Mouse (Mus musculus) right cerebral cortex, postnatal 10 days (tissue): Measurements from ENCODE around the gene Nek6.

Experiments
- DNase-seq, 2 experiments: peaks; one replicate each; pipeline ENCODE4 v3.0.0; 2021; ENCODE audit warnings: low spot score in 2 of 2

The Nek6 gene

DNA sequence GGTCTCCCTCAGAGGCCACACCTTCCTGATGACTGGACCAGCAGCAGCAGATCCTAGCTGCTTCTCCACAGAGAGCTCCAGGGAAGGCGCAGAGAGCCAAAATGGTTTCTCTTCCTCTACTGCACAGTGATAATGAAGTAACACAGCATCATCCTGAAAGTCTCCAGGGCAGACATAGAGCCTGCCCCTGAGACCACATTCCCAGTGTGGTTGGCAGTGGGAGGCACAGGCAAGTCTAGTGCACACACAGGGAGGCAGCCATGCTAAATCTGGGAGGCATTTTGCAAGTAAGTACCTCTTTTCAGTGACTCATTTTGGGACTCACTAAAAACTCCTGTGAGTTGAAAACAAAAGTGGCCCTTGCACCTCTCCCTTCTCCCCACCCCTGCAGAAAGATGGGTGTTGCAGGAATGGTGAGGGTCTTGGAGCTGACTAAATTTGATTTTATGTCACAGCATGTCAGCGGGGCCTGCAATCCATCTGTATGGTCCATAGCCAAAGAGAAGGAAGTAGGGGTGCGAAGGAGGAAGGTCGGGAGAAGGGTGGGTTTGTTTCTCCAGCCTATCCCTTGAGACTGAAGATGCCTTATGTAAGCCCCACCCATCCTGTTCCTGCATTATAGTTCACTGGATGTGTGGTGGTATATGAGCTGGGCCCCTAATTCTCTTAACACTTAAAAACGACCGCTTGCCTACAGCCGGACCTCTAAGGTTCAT lies 2.3 kb upstream of the Nek6 start:
- DNase-seq, result no peak

DNA sequence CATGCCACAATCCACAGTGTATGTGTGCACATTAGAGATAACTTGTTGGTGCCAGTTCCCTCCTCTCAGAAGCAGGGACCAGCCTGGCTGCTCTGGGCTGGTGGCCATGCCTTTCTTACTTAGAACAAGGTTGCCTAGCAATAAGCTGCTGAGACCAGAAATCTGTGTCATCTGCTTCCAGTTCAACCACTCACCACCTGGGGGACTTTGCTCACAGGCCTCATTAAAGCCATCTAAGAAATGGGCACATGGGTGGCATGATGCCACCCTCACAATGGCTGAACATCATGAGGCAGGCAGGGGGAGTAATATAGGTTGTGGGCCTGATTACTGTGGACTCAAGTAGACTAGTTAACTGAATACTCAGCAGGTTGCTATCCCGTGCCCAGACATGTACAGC lies 1.3 kb upstream of the Nek6 start:
- DNase-seq, result peak; percentile 74 to 88

DNA sequence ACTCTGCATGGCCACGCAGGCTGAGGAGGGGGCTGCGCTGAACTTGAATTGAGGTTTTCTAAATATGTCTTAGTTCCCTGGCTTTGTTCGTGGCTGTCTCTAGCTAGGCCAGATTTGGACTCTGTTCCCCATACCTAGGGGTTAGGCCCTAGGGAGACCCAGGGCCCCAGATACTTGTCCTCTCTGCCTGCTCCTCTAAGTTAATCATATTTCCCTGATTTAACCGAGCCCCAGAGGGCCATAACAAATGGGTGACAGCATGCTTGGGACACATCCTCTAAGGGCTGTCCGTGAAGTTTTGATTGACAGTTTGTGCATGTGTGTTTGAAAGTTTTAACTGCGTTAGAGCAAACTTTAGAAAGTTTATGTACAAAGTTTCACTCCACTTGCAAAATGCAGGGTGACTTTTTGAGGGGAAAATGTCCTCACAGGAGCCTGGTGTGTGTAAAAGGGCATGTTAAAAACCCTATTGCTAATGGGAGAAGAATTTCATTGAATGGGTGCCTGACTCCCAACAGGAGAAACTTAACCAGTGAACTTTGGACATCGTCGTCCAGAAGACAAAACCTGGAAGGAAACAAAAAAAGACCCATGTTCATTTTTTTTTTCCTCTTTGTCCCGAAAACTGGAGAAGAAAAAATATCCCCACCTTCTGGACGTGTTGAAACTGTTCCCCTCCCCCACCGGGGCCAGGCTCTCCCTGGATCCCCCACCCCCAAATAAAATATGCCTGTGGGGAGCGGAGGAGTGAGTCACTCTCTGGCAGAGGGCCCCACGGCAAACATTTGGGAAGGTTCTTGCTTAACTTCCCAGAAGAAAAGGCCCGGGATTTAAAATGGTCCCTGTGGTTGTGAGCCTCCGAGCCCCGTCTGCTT lies 1.1 kb downstream of the Nek6 start:
- peak in 1 of 2 experiments; percentile 72 for DNase-seq

DNA sequence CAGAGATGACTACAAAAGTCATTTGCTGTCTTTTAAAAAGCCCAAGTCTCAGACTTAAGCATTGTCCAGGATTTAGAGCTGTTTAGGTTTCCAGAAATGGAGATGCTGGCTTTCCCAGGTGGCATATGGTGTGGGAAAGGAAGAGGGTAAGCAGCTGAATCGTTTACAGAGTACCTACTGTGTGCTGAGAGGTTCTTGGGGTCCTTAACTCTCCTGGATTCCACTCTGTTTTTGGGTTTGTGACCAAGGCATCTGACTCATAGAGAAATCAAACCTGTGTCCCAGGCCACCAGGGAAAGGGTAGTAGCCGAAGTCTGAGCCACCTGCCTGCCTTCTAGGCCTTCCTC lies 1.7 kb downstream of the Nek6 start:
- no peak for DNase-seq

DNA sequence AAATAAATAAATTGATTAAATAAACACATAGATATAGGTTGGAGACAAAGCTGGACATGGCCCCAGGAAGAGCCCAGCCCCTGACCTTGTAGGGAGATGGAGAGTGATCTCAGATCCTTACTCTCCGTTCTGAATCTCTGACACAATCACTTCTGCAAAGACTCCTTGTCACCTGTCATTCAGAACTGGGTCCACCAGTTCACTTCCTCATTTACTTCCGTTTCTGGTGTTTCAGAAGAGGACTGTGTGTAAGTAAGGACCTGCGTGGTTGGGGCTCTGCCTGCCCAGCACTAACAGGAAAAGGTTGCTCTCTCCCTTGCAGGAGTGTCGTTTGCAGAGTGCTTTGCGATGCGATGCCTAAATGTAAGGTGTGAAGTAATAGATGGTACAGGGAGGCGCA lies 3.0 kb downstream of the Nek6 start:
- no peak for DNase-seq

DNA sequence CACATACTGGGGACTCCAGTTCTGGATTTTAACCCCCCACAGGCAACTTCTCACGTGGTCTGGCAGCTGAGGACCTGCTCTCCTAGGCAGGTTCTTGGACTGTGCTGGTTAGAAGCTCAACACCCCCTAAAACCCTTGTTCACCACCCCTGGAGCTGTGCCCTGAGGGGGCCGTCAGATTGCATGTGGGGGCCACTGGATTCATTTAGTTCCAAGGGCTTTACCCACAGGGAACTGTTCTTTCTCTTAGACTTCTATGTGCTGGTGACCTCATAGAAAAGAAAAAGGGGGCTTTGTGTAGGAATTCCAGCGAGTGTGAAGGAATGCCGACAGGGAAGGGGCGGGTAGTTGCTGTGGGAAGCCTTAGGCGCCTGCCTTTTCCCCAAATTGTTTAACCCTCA lies 4.0 kb downstream of the Nek6 start:
- no peak for DNase-seq

DNA sequence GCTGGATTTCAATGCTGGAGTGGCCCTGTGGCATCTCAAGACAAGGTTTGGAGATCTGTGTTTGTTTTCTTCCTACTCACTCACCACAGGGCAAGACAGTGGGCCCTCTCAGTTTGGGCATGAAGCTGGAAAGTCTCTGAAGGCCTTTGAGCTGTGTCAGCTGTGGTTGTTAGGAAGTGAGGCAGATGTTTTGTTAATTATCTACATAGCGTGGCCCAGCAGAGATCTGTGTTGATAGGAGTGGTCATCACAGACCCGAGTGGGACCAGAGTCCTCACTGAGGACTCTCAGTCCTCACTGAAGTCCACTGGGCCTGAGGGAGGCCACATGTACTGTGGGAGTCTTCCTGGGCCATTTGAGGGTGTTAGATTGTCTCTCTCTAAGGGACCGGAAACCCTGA lies 5.0 kb downstream of the Nek6 start:
- DNase-seq, result no peak

DNA sequence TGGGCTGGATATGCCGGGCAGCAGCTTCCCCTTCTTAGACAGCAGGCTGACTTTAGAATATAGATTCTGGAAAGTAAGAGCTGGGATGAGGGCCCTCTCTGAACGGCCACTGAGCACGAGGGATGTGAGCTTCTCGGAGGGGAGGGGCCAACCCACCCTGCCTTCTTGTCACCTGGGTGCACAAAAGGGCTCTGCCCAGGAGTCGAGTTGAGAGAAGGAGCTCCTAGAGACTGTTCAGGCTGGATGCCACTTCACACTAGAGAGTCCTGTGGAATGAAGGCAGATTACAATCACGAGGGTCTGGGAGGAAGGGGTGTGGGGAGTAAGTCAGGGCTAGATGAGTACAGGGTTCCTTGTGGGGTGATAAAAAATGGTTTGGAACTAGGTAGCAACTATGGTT lies 5.6 kb downstream of the Nek6 start:
- DNase-seq, result no peak

DNA sequence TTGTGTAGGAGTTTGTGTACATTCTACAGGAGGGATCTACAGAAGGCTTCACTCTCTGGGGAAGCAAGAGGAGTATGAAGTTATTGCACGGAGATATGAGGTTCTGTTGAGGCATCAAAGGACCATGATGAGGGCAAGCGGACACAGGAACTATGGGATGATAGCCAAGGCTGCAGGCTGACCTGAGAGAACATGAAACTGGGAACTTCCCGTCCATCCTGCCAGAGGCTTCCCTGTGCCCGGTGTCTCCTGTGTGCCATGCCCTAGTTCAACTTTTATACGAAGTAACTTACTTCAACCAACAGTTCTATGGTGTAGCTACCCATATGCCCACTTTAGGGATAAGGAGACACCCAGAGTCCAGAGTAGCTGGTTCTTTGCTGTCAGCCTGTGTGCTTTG lies 7.3 kb downstream of the Nek6 start:
- no peak for DNase-seq

DNA sequence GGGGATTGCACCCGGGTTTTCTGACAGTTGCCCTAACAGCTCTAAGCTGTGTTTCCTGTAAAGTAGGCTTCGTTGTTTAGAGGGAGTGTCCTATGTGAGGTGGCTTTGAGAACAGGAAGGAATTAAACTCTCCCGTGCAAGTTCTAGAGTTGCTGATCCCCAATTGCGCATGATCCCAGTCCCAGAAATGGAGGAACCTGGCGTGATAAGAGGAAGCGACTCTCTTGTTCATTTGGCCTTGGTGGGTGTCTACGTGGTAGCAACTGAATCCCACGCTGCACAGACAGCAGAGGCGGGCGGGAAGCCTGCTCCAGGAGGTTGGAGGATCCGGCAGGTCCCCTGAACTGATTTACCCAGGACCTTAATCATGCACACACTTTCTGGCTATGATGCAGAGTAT lies 8.5 kb downstream of the Nek6 start:
- DNase-seq, result no peak

DNA sequence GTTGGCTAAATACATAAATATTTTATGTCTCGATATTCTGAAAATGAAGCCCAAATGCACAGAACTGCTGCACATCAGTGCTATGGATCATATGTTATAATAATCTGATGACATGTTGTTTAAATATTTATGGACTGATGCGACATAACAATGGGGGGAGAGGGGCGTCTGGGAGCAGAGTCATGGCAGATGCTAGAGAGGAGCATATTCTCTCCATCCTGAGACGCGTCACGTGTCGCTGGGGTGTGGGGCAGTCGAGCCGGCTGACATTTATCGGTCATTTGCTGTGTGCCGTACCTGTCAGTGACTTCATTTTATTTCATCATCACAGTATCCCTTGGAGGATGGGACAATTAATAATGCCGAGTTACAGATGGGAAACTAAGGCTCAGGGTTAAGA lies 10.2 kb downstream of the Nek6 start:
- DNase-seq, result no peak

DNA sequence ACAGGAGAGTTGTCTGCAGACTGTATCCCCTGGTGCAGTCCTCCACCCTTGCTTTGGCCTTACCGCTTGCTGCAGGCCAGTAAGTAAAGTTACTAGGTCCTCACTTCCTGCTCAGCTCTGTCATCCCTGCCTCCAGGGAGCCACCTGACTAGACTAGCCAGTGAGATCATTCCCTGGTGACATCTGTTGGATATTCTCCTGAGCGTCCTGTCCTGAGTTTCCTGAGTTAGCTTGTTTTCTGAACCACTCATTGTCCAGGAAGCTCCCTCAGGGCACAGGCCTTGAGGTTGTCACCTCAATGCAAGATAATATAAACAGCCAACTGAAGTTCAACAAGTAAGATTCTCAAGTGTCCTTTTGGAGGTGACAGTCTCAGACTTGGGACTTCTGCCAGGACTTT lies 10.9 kb downstream of the Nek6 start:
- no peak for DNase-seq

DNA sequence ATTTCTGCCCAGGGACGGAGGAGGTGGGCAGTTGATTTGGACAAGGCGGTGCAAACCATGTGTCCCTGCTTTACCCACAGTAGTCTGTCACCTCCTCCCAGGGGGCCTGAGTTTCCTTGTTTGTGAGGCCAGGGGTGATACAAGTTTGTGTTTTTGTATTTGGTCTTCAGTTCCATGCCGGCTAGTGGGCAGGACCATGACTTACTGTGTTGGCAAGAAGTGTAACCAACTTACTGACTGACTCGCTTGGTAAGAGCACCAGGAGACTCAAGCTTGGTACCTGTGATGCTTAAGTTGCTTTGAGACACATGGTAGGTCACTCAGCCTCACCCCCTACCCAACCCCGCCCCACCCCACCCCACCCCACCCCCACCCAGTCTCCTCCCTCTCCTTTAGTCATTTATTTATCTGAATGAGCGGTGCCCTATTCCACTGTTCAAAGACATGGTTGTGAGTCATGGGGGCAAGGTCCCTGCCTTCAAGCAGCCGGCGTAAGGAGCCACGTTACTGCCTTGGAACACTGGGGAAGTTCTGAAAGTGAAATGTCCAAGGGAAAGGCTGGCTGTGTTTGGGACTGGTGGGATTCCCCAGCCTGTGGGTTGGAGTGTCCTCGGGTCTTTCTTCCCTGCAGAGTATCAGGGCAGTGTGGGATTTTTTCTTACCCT lies 12.5 kb downstream of the Nek6 start:
- DNase-seq, result no peak

DNA sequence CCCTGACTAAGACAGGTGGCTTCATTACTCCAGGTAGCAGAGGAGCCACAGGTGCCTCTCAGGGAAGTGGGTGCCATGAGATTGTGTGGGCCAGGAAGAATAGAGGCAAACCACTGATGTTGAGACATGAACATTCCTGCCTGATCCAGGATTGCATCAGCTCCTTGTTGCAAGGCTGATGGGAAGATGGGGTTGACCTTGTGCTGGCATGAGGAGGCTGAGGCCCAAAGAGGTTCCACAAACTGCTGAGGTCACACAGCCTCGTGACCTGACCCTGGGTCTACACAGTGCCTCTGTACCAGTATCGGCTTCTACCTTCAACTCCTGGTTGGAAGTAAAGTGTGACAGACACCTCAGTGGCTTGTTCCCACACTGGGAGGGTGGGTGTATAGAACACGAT lies 13.6 kb downstream of the Nek6 start:
- no peak for DNase-seq

DNA sequence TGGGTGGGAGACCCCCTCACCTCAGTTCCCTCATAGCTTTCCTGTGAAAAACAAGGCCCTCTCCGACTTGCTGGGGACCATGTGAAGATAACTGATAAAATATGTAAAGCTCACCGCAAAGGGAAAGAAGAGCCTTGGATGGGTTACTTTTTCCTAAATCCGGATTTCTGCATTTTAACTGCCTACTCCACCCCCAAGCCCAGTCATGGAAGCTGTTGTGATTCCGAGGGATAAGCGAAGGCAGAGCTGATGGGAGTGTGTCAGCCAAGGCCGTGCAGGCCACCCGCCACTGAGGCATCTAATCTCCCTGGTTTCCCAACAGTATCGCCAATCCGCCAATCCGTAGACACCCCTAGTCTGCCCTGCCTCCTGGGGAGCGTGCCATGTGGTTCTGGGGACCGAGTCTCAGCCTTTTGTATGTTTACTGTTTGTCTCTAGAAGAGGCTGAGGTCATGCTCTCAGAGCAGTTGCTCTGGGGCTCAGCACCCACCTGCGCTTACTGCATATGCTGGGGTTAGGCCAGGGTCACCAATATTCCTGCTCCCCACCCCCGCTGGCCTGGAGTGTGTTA lies 18.2 kb downstream of the Nek6 start:
- DNase-seq, result no peak

DNA sequence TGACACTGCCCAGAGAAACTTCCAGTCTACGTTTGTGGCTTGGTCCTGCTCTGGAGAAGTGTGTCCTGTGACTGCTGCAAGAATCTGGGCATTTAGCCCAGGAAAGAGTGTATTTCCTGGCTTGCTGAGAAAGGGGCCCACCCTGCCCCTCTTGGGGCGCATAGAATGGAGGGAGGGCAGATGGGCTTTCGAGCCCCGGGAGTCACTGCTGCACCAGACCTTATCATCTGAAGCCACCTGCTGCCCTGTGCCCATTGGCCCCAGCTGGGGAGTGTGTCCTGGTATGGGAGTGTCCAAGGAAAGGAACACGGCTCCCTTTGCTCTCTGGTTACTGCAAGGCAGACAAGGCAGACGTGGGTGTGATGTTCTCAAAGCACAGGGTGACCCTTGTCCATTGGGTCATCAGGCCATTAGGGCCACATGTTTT lies 19.5 kb downstream of the Nek6 start:
- DNase-seq, result no peak

DNA sequence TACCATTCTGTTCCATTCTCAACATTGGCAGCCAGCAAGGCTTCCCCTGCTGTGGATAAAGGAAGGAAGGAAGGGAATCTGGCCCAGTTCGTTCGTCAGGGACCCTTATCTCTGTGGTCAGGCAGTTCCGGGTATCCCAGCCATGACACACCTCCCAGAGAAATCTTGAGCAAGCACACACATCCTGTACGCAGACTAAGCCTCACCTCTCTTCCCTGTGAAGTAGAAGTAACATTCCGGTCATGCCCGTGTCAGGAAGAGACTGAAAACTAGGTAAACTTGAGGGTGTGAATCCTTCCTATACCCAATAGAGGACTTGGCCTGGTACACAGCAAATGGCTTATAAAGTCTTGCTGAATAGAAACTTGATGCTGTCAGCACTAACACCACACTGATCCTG lies 21.9 kb downstream of the Nek6 start:
- no peak for DNase-seq

DNA sequence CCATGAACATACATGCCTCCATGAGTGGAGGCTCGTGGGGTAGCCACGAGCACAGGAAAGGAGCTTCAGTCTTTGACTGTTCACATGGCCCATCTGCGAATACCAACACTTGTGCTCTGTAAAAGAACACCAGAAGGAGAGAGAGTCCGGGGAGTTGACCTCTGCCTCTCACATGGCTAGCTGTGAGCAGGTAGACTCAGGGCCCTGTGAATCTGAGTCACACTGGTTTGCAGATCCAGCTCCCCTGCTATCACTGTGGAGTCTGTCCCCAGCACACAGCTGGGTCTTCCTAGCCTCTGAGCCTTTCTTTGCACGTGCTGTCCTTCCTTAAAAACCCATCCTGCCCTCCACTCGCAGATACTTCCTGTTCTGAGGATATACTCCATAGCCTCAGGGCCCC lies 22.3 kb downstream of the Nek6 start:
- no peak for DNase-seq

DNA sequence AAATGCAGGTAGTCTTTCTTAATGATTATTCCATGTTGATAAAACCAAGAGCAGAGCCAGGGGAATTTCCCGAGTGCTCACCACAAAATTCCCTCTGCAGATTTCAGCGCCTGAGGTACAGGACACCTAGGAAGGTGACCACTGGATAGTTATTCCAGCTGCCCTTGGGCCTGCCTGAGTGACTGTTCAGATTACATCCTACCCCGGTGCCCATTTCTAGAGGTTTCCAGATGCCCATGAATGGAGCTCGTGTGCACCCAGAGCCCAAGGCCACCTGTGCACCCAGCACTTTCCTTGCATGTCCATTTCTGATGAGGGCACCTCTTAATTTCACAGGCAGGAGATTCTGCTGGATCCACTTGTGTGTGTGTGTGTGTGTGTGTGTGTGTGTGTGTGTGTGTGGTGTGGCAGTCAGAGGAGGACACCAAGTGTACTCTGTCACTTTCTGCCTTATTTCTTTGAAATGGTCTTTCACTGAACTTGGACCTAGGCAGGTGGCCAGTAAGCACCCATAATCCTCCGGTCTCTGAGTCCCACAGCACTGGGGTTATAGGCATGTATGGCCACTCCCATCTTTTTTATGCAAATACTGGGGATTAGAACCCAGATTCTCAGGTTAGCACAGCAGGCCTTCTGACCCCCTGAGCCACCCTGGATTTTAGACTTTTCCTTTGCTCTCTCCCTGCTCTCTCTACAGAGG lies 22.9 kb downstream of the Nek6 start:
- no peak for DNase-seq

DNA sequence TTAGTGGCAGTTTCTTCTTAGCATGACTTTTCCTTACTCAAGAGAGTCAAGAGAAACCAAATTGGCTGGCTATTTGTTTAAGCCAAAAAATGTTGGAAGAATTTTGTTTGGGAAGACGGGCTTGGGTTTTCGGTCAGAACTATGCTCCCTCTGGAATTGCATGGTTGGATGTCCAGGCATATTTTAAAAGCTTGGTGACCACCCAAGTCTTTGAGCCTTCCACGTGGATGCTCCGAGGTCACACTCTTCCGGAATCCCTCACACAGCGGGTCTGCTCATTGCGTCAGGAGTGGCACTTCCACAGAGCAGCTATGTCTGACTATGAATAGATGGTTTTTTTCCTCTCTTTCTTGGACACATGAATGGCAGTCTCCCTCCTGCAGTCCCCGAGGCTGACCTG lies 23.6 kb downstream of the Nek6 start:
- DNase-seq, result no peak

DNA sequence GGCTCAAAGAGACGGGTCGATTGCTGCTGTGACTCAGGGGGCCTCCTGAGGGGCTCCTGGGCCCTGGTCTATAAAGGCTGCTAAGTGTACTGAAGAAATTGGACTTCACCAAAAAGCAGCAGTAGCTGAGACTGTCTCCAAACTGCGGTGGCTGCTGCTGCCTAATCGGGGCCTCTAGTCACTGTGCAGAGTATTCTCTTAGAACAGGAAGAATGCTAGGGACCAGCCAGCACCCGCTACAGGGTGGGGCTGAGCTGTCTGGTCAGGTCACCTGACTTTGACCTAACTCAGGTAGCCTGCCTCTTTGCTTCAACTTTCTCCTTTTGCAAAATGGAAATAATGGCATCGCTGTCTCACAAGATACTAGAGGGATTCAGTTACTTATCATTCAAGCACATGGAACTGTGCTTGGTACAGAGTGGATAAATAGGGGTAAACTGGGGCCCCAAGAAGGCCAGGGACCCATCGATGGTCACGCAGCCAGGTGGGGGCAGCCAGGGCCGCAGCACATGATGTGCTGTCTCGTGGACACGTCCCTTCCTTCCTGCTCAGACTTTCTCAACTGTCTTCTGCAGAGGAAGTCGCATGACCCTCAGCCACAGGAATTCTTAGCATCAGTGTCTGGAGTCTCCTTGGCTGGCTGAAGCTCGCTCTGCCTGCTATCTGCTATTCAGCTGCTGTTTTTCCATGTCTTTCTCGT lies 24.2 kb downstream of the Nek6 start:
- no peak for DNase-seq
